Mouse (Mus musculus) olfactory bulb, adult 2 months (tissue): ENCODE results near the gene Apbb2. TPM values are rescaled to one million over a fixed set of nuclear protein-coding genes. Genes with fewer than 3 reads are reported as not detected.

Source experiments
- H3K27ac ChIP-seq: fragments of 200-500 bp; 2 replicates; pipeline ENCODE4 v1.5.1; 2012; ENCODE audit warnings: low read depth, low read length; ENCODE audit not compliant: insufficient read depth
- H3K4me1 ChIP-seq: fragments of 200-500 bp; 2 replicates; pipeline ENCODE4 v1.6.1; 2012; ENCODE audit warnings: low read length; ENCODE audit not compliant: control insufficient read depth, insufficient read depth
- H3K4me3 ChIP-seq: fragments of 200-500 bp; 2 replicates; pipeline ENCODE4 v1.5.1; 2012; ENCODE audit warnings: mild to moderate bottlenecking, low read depth, low read length, moderate library complexity; ENCODE audit not compliant: insufficient read depth
- CTCF ChIP-seq: fragments of 200-500 bp; IDR thresholded peaks from 2 replicates; pipeline ENCODE4 v1.5.1; 2012; ENCODE audit warnings: low read depth, mild to moderate bottlenecking, low read length, moderate library complexity; ENCODE audit not compliant: insufficient read depth
- POLR2A ChIP-seq: fragments of 200-500 bp; IDR thresholded peaks from 2 replicates; pipeline ENCODE4 v1.6.1; 2012; ENCODE audit warnings: mild to moderate bottlenecking, low read depth, low read length, moderate library complexity; ENCODE audit not compliant: insufficient read depth
- WGBS: fragments of 180-500 bp; shearing (Covaris S2); methylation state at CpG from one replicate; pipeline ENCODE4 v1.1.7; 2018; 5-methylcytosine and 5-hydroxymethylcytosine counted together
- polyA plus RNA-seq: library from polyadenylated mRNA; stranded (reverse); fragments of >200 nt; gene quantifications from 2 replicates; pipeline ENCODE4 v1.2.4, GENCODE M21; 2012; ENCODE audit warnings: low replicate concordance; ENCODE audit not compliant: missing spikeins, insufficient read depth, insufficient read length

Gene Apbb2
- polyA plus RNA-seq, 1 experiment, result not detected

DNA sequence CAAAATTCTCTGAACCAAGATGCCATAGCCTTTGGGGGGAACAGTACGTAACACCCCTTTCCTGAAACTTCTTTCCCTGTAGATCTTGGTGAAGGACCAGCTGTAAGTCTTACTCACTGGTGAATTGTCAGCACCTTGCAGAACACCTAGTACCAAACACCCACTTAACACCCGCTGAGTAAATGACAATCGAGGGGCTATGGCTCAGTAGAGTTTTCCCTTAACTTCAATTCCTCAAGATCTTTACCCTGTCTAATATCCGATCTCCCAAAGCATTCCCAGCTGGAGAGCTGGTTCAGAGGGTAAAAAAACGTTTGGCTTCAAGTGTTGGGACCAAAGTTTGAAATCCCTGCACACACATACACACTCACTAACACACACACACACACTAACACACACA, 109.4 kb downstream of the Apbb2 start:
- TF ChIP-seq CTCF (no peak), POLR2A (no peak)
- WGBS, result 87% methylated on average over 5 of the region's 5 CpGs
- Histone ChIP-seq H3K4me1 (no peaks in the 10 kb centered on the region), H3K27ac (no peak overlapping the region), H3K4me3 (no peak overlapping the region)

DNA sequence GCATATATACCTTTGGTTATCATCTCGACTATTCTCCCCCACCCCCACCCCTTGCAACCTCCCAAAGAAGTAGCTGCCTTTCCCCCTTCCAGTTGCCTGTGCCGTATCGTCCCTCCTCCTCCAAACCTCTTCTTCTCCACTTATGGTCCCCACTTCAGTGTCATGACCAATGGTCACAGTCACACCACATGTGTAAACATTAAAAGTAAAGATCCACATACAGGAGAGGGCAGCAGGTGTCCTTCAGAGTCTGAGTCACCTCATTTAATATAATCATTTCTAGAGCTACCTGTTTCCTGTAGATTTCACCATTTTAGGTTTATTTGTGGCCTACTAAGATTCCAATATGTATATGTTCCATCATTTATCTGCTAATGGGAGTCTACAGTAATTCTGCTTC, 113.0 kb downstream of the Apbb2 start:
- Histone ChIP-seq H3K27ac (no peak overlapping the region), H3K4me3 (no peak overlapping the region), H3K4me1 (no peaks in the 10 kb centered on the region)
- TF ChIP-seq CTCF (no peak), POLR2A (no peak)
- whole genome bisulfite sequencing, result 94% methylated on average over 3 of the region's 3 CpGs

DNA sequence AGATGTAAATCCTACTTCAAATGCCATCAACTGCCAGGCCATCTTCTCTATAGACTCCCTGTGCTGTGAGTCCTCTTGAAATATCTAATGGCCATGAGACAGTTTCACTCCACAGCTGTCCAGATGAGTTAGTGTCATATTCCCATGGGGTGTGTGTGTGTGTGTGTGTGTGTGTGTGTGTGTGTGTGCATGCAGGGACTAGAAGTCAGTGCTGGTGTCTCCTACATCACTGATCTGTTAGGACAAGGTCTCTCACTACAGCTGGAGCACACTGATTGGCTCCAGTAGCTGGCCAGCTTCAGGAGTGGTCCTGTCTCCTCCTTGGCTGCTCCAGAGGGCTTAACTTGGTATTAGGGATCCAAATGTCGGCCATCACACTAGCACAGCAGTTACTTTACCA, 113.5 kb downstream of the Apbb2 start:
- H3K4me1 ChIP-seq, result no peaks in the 10 kb centered on the region
- WGBS, result 80% methylated on average over 1 of the region's 1 CpGs

DNA sequence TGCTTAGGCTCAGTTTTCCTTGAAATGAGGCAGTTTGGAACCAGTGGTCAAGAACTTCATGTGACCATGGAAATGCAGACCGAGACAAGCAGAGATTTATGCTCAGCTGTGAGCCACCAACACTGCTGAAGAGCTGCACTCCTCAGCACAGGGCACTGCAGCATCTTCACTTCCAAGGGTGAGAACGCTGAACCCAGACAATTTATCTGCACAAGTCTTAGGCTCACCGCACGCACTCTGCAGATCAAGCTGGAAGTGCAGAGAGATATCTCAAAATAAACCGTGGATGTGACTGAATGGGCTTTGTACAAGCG, 114.2 kb downstream of the Apbb2 start:
- 65% methylated on average over 6 of the region's 6 CpGs for WGBS
- Histone ChIP-seq H3K27ac (no peak overlapping the region), H3K4me3 (no peak overlapping the region), H3K4me1 (no peaks in the 10 kb centered on the region)
- TF ChIP-seq POLR2A (no peak), CTCF (no peak)

More for the DNA sequence above, 113.5 kb downstream of the Apbb2 start:
- Histone ChIP-seq H3K4me3 (no peak overlapping the region), H3K27ac (no peak overlapping the region)
- no peak for TF ChIP-seq CTCF
- TF ChIP-seq POLR2A, result no peak

DNA sequence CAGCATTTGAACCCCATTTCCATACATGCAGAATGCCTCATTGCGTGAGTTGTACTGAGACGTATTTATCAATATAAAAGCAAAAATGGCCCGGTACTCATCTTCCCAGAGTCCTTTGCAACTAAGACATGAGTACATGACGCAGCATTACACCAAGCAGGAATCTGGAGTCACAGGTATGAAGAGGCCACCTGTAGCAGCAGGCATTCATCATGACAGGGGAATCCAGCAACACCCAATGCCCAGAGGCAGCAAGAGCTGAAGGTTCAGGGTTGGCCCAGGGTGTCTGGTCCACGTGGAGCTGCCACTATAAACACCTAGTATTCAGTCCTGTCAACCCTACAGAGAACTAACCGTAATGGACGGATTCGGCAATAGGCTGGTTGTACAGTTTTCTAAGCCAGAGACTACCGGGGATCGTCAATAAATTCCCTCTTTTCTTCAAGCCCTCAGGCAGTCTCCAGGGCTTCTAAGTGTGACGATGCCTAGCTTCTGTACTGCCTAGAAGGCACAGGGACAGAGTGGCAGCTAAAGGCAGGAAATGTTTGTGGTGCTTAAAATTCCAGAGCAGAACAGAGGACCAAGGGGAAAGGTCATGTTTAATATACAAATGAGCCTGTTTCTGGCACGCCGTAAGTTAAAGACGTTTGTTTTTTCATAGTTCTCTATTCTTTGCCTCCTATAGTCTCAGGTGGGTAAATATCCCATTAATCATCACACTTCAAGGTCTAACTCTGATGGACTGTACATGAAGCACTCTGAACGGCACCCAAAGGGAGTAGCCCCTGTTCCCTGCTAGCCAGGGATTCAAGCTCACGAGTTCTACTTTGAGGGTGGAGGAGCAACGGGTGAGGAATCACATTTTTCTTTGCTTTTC, 114.8 kb downstream of the Apbb2 start:
- TF ChIP-seq CTCF (no peak), POLR2A (no peak)
- Histone ChIP-seq H3K4me1 (no peaks in the 10 kb centered on the region), H3K27ac (no peak overlapping the region), H3K4me3 (no peak overlapping the region)
- 78% methylated on average over 17 of the region's 17 CpGs for WGBS

DNA sequence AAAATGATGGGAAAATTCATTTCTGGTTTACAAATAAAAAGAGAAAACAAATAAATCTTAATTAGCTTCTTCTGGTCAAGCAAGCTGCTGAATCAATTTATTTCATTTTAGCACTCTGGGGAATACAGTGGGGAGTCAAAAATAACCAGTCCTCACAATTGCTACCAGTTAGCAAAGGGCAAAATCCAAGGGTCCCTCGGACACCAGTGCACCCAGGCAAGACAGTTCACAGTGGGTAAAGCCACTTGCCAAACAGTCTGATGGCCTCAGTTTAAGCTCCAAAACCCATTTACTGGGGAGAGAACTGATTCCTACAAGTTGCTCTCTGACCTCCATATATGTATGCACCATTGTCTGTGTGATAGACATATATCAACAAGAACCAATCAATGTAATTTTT, 115.6 kb downstream of the Apbb2 start:
- no peak for TF ChIP-seq POLR2A
- TF ChIP-seq CTCF, result no peak
- Histone ChIP-seq H3K4me3 (no peak overlapping the region), H3K27ac (no peak overlapping the region), H3K4me1 (no peaks in the 10 kb centered on the region)
- 98% methylated on average over 1 of the region's 1 CpGs for WGBS

DNA sequence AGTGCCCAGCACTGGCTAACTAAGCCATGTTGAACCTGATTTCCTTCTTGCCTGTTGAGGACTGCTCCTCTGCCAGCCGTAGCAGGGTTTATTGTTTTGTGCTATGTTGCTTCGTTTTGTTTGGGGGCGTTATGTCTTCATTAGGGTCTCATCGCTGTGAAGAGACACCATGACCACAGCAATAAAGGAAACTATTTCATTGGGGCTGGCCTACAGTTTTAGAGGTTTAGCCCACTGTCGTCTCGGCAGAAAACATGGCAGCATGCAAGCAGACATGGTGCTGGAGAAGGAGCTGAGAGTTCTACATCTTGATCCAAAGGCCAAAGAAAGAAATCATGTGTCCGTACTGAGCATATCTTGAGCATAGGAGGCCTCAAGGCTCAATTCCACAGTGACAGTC, 119.0 kb downstream of the Apbb2 start:
- no peak overlapping the region for H3K4me3 ChIP-seq
- no peak for TF ChIP-seq CTCF
- no peak for TF ChIP-seq POLR2A
- 97% methylated on average over 7 of the region's 7 CpGs for WGBS
- no peak overlapping the region for H3K27ac ChIP-seq
- H3K4me1 ChIP-seq, result no peaks in the 10 kb centered on the region; the same call in 1 of the 2 replicates

DNA sequence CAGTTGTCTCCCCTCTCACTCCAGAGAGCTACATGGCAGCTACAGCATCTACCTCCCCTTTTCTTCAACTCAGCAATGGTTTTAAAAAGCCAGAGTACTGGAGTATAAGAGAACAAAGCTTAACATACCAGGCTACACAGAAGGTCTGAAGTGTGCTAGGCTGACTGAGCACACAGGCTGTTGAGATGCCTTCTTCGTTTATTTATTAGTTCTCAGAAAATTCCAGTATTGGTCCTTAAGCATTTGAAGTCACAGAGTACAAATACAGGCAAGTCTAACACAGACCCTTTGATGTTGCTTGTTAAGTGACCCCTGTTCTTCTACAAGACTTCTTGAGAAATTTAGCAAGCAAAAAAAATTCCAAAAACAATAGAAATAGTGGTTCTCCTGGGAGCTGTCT, 120.4 kb downstream of the Apbb2 start:
- Histone ChIP-seq H3K27ac (no peak overlapping the region), H3K4me3 (no peak overlapping the region), H3K4me1 (no peaks in the 10 kb centered on the region; the same call in 1 of the 2 replicates)
- WGBS, result 69% methylated on average over 1 of the region's 1 CpGs
- TF ChIP-seq POLR2A, result no peak
- no peak for TF ChIP-seq CTCF

DNA sequence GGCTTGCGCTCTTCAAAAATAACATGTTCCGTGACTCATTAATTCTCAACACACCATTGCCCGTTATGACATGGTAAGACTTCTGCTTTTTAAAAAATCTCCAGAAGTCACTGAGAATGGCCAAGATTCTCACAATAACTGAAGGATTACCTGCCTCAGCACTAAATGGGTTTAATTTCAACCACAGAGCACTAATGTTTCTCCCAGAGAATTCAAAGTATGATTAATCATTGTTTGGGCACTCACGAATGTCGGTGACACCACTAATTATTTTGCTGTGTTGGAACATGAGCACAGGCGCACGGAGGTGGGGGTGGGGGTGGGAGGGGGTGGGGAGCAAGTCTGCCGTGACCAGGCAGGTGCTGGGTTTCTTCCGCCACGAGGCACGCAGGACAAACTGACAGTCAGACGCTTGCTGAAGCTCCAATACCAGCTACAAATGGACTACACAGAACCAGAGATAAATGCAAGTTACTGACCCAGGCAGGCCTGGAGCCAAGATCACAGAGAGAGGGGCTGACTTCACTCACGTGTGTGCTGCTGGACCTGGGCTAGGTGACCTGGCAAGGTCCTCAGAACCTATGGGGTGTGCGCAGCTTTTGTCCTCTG, 121.0 kb downstream of the Apbb2 start:
- no peak overlapping the region for H3K4me3 ChIP-seq
- TF ChIP-seq CTCF (no peak), POLR2A (no peak)
- H3K4me1 ChIP-seq, result no peaks in the 10 kb centered on the region; the same call in 1 of the 2 replicates
- WGBS, result 59% methylated on average over 14 of the region's 14 CpGs
- no peak overlapping the region for H3K27ac ChIP-seq
